Mouse (Mus musculus): ENCODE data around the gene Dcst2. TPM values are rescaled to one million over a fixed set of nuclear protein-coding genes. Genes with fewer than 3 reads are reported as not detected.

The Dcst2 gene
- total RNA-seq, 2 experiments from 2014 or later, result not detected

DNA sequence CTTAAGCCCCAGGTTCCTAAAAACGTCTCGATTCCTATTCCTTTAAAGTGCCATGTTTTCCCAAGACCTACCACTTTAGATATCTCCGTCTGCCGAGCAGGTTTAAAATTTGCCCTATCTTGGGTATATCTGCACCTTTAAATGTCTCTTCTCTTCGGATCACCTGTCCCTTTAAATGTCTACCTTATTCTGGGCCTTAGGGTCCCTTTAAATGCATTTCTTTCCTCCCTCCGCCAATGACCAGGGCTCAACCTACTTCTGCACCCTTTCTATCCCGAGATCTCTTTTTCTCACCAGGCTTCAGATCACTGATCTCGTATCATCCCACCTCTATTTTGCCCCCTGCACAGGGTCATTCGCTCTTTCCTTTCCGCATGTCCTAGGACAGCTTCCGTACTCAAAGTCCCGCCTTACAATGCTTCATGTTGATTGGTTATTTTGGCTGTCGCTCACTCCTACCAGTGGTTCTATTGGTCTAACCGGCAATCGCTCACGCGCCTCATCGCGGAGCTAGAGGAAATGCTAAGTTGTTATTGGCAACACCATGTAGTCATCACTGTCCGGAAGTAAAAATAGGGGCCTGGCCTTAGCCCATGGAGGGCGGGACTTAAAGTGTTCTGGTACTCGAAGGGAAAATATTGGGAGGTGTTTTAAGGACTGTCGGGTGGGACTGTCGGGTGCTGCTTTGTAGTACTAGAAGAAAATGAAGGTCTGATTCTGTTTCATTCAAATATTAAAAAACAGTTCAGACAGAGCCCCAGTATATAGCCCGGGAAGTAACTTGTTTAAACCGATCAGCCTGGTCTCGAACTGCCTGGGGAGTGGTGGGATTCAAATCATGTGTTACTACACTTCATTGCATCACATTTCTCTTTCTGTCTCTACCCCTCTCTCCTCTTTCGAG is 50.0 kb downstream of the Dcst2 start, which contains the start of gene Flad1:
TSS of gene Flad1 (minus strand) at position 381 of the 904 bp plus-strand sequence.
- DNase-seq (ENCODE audit: low spot score), result peak; percentile 100

DNA sequence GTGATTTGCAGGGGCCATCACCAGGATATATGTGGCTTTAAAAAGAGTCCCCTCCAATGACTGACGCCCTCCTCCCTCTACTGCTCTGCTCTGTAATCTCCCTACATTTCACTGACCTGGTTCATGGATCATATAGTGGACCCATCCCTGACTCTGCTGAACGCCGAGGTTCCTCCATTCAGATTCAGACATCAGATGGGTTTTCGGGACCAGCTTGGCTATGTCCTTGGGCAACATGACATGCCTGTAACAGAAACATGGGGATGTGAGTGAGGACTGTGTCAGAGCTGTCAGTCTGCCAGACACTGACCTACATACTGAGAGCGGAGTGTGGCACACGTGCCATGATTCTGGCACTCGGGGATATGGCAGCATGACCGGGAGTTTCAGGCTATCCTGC is 54.4 kb downstream of the Dcst2 start:
- DNase-seq (ENCODE audit: low spot score), result no peak

DNA sequence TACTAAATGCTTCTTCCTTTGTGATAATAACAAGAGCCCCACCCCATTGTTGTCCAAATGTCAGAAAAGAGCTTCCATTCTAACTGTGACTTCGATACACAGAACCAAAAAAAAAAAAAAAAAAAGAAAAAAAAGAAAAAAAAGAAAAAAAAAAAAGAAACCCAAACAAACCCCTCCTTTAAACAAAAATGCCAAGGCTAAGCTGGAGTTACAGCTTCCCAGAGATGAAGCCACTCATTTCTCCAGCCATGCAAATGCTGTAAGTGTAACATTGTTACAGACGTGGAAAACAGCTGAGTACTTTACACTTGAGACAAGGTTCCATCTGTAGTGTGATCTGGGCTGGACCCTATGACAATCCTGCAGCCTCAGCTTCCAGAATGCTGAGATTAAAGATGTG is 55.4 kb downstream of the Dcst2 start:
- DNase-seq (ENCODE audit: low spot score), result no peak

DNA sequence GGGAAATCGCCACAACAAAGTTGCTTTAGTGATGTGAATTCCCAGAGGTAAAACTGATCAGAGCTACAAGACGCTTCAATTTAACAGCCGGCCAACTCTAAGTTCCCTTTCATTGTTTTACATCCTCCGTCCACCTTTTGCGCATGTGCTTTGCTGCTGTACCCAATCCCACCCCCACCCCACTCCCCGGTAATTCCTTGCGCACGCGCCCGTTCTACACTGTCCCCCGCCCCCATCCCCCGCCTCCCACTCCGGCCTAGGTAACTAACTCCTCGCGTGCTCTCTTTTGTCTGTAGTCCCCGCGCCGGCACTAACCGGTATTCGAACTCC is 56.0 kb downstream of the Dcst2 start:
- DNase-seq (ENCODE audit: low spot score), result no peak

DNA sequence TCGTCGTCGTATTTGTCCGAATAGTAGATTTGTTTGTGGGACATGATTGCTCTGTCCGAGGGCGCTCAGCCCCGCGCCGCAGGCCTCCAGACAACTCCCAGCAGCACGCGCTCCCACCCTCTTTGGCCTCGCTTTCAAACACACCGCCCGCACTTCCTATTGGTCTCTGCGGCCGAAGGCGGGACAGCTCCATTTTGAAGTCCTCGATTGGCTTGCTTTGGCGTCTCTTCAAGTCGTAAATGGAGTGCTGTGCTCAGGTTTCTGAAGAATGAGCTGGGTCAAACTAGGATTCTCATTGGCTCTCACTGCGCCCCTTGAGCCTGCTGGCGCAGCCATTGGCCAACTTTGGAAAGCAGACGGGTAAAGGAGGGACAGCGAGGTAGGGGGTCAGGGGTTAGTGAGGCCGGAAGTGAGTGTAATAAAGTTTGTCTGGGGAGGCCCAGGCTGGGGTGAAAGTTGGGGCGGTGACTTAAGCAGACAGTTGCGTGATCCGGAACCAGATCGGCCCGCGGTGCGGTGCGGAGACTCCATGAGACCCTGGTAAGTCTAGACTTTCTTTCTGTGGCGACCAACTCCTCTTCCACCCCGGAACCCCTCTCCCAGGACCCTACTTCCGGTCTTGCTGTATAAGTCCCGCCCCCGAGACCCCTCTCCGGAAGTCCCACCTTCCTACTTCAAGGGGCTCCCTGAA is 56.5 kb downstream of the Dcst2 start, which contains the start of the genes Cks1b and Shc1:
TSS of gene Cks1b (minus strand) at position 214 of the 691 bp plus-strand sequence.
TSS of gene Shc1 (plus strand) at position 274 of the 691 bp plus-strand sequence.
- DNase-seq (ENCODE audit: low spot score), result peak; percentile 98

DNA sequence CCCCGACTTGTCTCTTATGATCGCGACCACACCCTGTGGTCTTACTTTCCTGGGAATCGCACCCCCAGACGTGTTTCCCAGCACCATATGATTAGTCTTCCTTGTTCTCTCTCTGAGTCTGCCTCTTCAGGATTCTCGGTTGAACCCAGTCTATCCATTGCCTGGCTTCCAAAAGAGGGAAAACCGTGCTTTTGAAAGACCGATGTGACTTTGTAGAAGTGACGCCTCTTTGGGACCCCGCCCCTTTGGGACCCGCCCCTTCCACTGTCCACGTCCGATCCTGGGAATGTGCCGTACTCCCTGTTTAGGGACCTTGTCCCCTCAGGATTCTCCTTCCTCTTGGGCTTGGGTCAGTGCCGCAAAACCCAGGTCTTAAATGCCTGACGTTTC is 57.1 kb downstream of the Dcst2 start:
- DNase-seq (ENCODE audit: low spot score), result peak; percentile 77

DNA sequence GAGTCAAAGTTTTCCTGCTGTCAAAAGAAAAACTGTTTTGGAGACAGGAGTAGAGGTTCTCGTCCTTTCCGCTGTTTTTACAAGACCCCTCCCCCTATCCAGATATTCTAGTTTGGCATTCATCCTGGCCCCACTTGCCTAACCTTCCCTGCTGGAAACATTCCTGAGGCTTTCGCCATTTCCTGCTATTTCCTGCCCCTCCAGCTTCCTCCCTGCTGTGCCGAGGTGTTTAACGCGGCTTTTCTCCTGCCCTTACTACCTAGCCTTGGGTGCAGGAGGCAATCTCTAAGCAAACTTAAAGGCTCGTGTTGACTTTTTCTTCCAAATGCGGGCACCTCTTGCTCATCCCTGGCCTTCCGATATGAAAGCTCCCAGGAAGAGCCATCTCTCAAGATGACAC is 57.8 kb downstream of the Dcst2 start:
- DNase-seq (ENCODE audit: low spot score), result peak; percentile 69

DNA sequence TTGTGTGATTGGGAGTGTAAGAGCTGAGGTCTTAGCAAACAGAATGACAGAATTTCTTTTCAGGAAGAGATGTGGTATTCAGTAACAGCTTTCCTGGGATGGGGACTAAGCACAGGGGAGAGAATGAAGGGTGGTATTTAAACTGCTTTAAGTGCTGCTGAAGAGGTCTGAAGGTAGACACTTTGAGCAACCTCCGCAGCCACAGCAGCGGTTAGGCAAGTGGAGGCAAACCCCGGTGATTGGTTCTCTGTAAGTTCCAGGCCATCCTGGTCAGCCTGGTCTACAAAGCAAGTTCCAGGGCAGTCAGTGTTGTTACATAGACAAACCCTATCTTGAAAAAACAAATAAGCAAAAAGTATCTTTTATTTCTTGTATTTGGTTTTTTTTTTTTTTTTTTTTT is 58.2 kb downstream of the Dcst2 start:
- no peak for DNase-seq (ENCODE audit: low spot score)

DNA sequence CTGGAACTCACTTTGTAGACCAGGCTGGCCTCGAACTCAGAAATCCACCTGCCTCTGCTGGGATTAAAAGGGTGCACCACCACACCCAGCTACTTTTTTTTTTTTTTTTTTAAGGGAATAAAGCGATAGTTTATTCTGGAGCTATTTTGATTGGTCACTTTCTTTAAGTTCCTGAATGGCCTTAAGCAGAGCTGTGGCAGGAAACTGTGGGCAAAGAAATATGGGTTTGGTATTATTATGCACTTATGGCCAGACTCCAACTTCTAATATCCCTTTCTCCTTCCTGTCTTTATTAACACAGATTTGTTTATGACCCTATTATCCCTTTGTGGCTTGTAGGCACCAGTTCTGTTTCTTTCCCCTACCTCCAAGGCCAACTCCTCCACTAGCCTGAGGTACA is 58.6 kb downstream of the Dcst2 start:
- no peak for DNase-seq (ENCODE audit: low spot score)

DNA sequence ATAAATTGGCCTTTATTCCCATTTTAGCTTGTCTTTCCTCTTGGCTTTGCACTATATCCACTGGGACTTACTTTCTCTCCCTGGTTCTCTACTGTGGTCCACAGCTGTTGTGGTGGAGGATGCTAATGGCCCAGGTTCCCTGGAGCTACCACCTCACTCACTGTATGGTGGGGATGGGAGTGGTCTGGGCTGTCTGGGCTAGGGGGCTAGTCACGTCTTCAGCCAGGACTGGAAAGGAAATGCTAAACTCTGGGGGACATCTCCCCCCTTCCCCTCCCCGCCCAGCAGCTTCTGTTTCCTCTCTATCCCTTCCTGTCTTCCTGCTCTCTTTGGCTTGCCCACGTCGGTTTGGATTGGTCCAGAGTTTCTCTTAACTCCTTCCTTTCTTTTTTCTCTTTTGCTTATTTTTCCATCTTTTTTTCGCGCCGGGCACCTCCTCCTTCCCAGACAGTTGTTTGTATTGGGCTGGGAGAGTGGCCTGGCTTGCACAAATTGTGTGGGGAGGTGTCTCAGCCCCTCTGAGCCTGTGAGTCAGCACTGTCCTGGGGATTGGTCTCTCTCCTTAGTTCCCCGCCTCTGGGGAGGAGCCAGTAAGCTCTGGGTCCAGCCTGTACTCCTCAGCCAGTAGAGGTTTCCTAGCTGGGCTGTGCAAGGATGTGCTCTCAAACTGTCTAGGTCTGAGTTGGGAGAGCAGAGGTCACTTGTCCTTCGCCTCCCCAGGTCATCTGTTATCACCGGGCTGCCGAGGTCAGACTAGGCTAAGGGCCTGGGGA is 59.4 kb downstream of the Dcst2 start:
- DNase-seq (ENCODE audit: low spot score), result peak; percentile 88

DNA sequence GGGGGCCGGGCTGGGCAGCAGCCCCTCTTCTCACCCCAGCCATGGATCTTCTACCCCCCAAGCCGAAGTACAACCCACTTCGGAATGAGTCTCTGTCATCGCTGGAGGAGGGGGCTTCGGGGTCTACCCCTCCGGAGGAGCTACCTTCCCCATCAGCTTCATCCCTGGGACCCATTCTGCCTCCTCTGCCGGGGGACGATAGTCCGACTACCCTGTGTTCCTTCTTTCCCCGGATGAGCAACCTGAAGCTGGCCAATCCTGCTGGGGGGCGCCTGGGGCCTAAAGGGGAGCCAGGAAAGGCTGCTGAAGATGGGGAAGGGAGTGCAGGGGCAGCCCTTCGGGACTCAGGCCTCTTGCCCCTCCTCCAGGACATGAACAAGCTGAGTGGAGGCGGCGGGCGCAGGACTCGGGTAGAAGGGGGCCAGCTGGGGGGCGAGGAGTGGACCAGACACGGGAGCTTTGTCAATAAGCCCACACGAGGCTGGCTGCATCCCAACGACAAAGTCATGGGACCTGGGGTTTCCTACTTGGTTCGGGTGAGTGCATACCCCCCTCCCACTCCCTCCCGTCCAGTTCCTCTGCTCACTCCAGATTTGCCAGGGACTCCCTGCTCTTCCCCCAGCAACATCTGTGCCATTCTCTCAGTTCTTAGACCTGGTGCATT is 60.2 kb downstream of the Dcst2 start:
- no peak for DNase-seq (ENCODE audit: low spot score)

DNA sequence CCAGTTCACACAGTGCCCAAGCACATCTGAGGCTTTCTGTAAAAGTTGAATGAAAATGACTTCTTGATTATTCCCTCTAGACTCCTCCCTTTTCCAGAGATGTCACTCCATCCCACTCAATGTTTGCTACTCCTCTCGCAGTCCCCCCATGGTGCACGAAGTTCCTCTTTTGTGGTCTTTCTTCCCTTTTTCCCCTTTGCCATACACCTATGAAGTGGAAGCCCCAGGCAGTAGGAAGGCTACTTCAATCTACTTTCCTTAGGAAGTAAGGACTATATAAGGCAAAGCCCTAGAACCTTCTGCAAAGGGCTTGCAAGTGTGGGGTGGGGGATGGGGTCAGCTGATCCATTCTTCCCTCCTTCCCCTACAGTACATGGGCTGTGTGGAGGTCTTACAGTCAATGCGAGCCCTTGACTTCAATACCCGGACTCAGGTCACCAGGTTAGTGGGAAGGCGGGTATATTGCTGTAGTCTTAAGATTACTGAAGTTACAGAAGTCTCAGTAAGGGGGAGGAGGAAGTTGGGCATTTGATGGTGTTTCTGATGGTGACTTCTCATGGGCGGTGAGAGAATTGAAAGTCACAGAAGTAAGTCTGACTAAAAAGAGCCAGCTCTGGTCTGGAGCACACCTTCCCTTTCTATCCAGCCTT is 60.9 kb downstream of the Dcst2 start:
- no peak for DNase-seq (ENCODE audit: low spot score)

DNA sequence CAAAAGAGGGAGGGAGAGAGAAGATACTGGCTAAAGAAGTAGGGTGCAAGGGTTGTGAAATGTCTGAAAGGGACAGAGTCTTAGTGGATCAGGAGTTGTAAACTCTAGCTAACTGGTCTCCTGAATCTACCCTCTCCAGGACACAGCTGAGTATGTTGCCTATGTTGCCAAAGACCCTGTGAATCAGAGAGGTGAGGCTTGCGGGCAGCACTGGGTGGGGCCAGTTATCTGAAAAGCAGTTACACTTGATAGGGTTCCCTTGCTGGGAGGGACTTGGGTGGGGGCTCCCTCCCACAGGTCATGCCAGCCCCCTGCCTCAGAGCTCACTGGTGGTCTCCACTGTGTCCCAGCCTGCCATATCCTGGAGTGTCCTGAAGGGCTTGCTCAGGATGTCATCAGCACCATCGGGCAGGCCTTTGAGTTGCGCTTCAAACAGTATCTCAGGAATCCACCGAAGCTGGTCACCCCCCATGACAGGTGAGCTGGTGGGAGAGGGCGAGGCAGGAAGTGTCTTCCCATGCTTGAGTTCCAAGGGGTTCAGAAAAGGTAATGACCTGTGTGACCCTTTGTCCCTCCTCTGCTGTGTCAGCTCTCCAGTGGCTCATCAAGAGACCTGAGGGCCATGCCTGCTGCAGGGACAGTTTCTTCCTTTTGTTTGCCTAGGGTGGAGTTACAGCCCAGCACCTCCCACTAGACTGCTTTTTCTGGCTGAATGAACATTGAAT is 62.8 kb downstream of the Dcst2 start:
- no peak for DNase-seq (ENCODE audit: low spot score)

DNA sequence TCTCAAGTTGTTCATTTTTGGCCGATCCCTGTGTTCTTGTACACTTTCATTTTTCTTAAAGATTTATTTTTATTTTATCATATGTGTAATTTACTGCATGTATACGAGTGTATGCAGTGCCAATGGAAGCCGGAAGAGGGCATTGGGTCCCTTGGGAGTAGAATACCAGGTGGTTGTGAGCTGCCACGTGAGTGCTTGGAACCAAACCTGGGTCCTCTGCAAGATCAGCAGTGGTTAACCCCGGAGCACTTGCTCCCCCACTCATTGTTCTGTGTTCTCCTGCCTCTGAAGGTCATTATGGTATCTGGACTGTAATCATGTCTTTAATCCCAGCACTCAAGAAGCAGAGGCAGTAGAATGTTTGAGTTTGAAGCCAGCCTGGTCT is 63.4 kb downstream of the Dcst2 start:
- no peak for DNase-seq (ENCODE audit: low spot score)

DNA sequence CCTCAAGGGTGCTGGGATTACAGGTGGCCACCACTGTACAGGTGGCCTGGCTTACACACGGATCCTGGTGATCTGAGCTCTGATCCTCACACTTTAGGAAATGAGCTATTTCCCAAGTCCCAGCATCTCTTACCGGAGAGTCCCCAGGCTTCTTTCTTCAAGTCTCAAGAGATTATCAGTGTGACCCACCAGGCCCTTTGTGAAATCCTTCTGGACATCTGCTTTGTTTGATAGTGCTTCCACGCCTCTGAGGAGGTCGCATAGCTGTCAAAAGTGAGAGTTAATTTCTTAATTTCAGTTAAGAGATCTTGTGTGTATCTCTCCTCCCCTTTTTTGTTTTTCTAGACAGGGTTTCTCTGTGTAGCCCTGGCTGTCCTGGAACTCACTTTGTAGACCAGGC is 64.1 kb downstream of the Dcst2 start:
- DNase-seq (ENCODE audit: low spot score), result no peak

Other genes with a start within 250 kb of the Dcst2 start
- gene Pklr, start 225.8 kb upstream of the Dcst2 start, total RNA-seq (2021), result not detected
- under 1 TPM; 0.14 to 0.26 TPM for gene Hcn3, start 201.8 kb upstream of the Dcst2 start, total RNA-seq (2021)
- 10 to 100 TPM; 16.6 to 18.6 TPM for gene Clk2, start 197.2 kb upstream of the Dcst2 start, total RNA-seq (2021)
- 10 to 100 TPM; 37.8 to 38.4 TPM for gene Scamp3, start 184.5 kb upstream of the Dcst2 start, total RNA-seq (2021)
- 10 to 100 TPM; 16.5 to 22.2 TPM for gene Fam189b, start 178.8 kb upstream of the Dcst2 start, total RNA-seq (2021)
- gene Gba, start 159.0 kb upstream of the Dcst2 start, total RNA-seq (2021), result 10 to 100 TPM; 15.5 to 17.8 TPM
- gene Thbs3, start 146.8 kb upstream of the Dcst2 start, total RNA-seq (2021), result 1 to 10 TPM; 3.6 to 9.2 TPM
- gene Mtx1, start 134.9 kb upstream of the Dcst2 start, total RNA-seq (2021), result 10 to 100 TPM; 45.4 to 46.7 TPM
- gene Muc1, start 132.9 kb upstream of the Dcst2 start, total RNA-seq (2021), result under 1 TPM; 0.18 to 0.40 TPM
- 10 to 100 TPM; 70.2 to 74.5 TPM for gene Krtcap2, start 116.0 kb upstream of the Dcst2 start, total RNA-seq (2021)
- under 1 TPM; 0.14 to 0.31 TPM for gene Trim46, start 115.7 kb upstream of the Dcst2 start, total RNA-seq (2021)
- 10 to 100 TPM; 22.6 to 24.3 TPM for gene Dpm3, start 102.6 kb upstream of the Dcst2 start, total RNA-seq (2021)
- 1 to 10 TPM; 7.0 to 8.9 TPM for gene Slc50a1, start 91.4 kb upstream of the Dcst2 start, total RNA-seq (2021)
- 10 to 100 TPM in 1 of 2 experiments, 1 to 10 TPM in 1; 5.7 to 18.8 TPM for gene Efna1, start 80.8 kb upstream of the Dcst2 start, total RNA-seq (2021)
- not detected for gene Efna3, start 39.0 kb upstream of the Dcst2 start, total RNA-seq (2021)
- gene Efna4, start 23.9 kb upstream of the Dcst2 start, total RNA-seq (2021), result not detected
- 10 to 100 TPM; 16.9 to 26.1 TPM for gene Adam15, start 12.0 kb upstream of the Dcst2 start, total RNA-seq (2021)
- not detected for gene Dcst1, start 3.3 kb downstream of the Dcst2 start, total RNA-seq (2021)
- gene Zbtb7b, start 32.8 kb downstream of the Dcst2 start, total RNA-seq (2021), result 10 to 100 TPM; 26.4 to 28.3 TPM
- gene Lenep, start 40.8 kb downstream of the Dcst2 start, total RNA-seq (2021), result under 1 TPM in 1 of 2 experiments, not detected in 1; 0.59 TPM
- 10 to 100 TPM; 45.2 to 51.6 TPM for gene Flad1, start 49.9 kb downstream of the Dcst2 start, total RNA-seq (2021)
- 1 to 10 TPM; 2.2 to 2.7 TPM for gene Cks1b, start 56.4 kb downstream of the Dcst2 start, total RNA-seq (2021)
- gene Shc1, start 56.5 kb downstream of the Dcst2 start, total RNA-seq (2021), result 10 to 100 TPM; 14.7 to 19.1 TPM
- gene Pygo2, start 68.2 kb downstream of the Dcst2 start, total RNA-seq (2021), result 10 to 100 TPM in 1 of 2 experiments, 1 to 10 TPM in 1; 7.8 to 11.6 TPM
- gene Pbxip1, start 74.7 kb downstream of the Dcst2 start, total RNA-seq (2021), result 100 to 1,000 TPM; 226 to 236 TPM
- 1 to 10 TPM; 8.7 to 9.2 TPM for gene Pmvk, start 92.6 kb downstream of the Dcst2 start, total RNA-seq (2021)
- 1 to 10 TPM; 4.2 to 4.4 TPM for gene Kcnn3, start 158.2 kb downstream of the Dcst2 start, total RNA-seq (2021)

Measured in gastrocnemius, adult 18-20 months (tissue).